Mouse (Mus musculus) olfactory bulb, adult 2 months (tissue): ENCODE measurements around the gene Tent5b.

Source experiments
- CTCF ChIP-seq: fragments of 200-500 bp; IDR thresholded peaks from 2 replicates; pipeline ENCODE4 v1.5.1; 2012; ENCODE audit warnings: low read depth, mild to moderate bottlenecking, low read length, moderate library complexity; ENCODE audit not compliant: insufficient read depth
- POLR2A ChIP-seq: fragments of 200-500 bp; IDR thresholded peaks from 2 replicates; pipeline ENCODE4 v1.6.1; 2012; ENCODE audit warnings: mild to moderate bottlenecking, low read depth, low read length, moderate library complexity; ENCODE audit not compliant: insufficient read depth

DNA sequence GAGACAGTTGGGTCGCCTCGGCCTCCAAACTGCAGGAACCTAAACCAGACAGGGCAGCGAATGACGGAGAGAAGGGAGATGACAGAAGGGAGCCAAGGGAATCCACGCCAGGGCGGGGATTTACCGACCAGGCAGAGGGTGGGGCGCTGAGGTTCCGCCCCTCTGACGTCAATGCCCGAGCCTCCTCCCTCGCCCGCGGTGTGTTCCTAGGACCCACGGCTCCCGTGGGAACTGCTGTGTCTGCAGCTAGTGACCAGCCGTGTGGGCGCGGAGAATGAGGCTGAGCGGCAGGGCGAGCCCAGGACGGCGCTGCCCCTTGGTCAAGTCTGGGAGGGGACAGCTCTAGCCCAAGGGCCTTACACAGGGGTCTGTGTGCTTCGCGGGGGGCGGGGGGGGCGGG lies 11.9 kb upstream of the Tent5b start:
- TF ChIP-seq CTCF (no peak), POLR2A (no peak)
